Mouse (Mus musculus): ENCODE results near the gene Fam71b.

DNA sequence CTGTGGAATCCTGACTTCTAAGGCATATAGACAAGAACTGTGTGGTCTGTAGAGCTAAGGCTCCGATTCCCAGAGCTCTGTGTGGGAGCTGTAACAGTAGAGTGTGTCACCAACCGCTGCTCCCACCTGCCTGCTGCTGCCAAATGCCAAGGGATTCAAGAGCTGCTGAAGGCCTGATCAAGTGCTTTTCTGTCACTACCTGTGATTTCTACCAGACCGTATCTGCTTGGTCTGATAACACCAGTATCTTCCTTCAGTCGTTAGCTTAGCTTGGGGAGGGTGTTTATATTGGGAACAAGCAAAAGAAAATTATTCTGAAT, 461 bp downstream of the Fam71b start:
- TF ChIP-seq POLR2A (IDR thresholded peaks at IDR 0.05; ENCODE audit: control insufficient read depth in 1 of 2, insufficient read depth in 1 of 2, low read depth in 1 of 2, low read length in 2 of 2, poor library complexity in 1 of 2) (no peak), CTCF (IDR thresholded peaks at IDR 0.05 in 2 of 3, conservative IDR thresholded peaks at IDR 0.05 in 1 of 3; ENCODE audit: control insufficient read depth in 1 of 3, insufficient read depth in 1 of 3, low read depth in 2 of 3, low read length in 3 of 3, poor library complexity in 1 of 3, severe bottlenecking in 1 of 3) (no peak), EP300 (IDR thresholded peaks at IDR 0.05; ENCODE audit: low read depth in 1 of 2, low read length in 2 of 2) (no peak)
